Mouse (Mus musculus): ENCODE measurements around the gene Gak.

DNA sequence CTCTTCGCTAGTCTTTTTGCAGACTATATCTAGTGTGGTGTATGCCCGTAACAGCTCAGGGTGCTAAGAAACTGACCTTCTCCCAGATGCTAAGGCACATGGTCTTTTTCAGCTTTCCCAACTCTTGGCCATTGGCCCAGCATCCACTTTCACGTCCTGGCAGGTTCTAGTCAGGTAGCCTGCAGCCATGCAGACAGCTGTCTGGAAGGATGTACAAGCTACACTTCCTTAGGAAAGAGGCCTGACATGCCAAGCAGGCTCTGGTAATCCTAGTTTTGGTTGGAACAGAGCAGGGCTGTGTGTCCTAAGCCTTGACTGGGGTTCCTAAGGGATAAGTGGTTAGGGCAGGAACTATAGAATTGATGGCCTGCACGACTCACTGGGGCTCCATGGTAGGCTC lies 33.2 kb upstream of the Gak start:
- no peak for TF ChIP-seq CTCF (IDR thresholded peaks at IDR 0.05; ENCODE audit: low read depth)
- no peak for TF ChIP-seq EP300 (optimal IDR thresholded peaks at IDR 0.05)

All from stomach, postnatal 0 days (tissue).